Mouse (Mus musculus) gastrocnemius, adult 18-20 months (tissue): ENCODE data around the gene Tet3. TPM values are rescaled to one million over a fixed set of nuclear protein-coding genes. Genes with fewer than 3 reads are reported as not detected.
A peak's percentile ranks its signal among the peaks of the same experiment; 100 is the strongest.

ENCODE experiments used
- DNase-seq: peaks from one replicate; pipeline ENCODE4 v3.0.0; 2021; ENCODE audit warnings: low spot score
- microRNA-seq: library from miRNA; unstranded; fragments of <30 nt; microRNA quantifications from one replicate; pipeline ENCODE4 v1.2.0, GENCODE M21; 2021
- total RNA-seq, 2 experiments: library from RNA; stranded (reverse); gene quantifications; 2 replicates each; pipeline ENCODE4 v1.2.3; 2021

Tet3 gene
- total RNA-seq, 2 experiments from 2014 or later: 10.9 to 13.4 TPM

DNA sequence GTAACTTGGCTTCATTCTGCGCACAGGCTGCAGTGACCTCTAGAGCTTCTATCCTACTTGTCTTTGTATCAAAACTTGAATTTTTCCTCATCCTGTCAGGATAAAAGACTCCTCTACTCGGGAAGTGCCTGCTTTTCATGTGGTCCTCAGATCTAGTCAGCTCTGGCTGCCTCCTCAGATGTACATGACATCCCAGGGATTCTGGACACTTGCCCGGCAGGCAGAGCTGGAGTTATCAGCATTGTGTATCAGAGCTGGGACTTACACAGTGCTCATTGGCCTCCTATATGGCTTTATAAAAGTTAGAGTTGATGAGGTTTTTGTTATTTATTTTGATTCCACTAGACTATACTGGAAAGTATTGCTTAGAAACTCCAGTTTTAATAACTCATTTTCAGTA lies 117.5 kb downstream of the Tet3 start:
- DNase-seq: no peak

GRCm38 (mm10) chr6:83327591-83328190 lies 131.2 kb downstream of the Tet3 start:
- no peak for DNase-seq

- DNase-seq: no peak
These were observed 132.1 kb downstream of the Tet3 start for GRCm38 (mm10) chr6:83326761-83327160.

DNA sequence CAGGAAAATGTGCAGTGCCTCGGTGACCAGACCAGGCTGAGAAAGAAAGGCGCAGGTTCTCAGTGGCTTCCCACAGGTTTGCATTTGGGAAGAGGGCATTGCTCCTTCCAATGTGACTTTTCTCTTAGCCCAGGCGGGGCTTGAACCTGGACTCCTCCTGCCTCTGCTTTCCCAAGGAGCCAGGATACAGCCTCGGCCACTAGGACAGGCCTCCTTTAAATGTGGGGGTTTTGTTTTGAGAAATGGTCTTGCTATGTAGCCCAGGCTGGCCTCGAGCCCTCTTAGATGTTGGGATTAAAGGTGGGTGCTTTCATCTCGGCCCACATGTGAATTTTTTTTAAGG lies 132.5 kb downstream of the Tet3 start:
- no peak for DNase-seq

DNA sequence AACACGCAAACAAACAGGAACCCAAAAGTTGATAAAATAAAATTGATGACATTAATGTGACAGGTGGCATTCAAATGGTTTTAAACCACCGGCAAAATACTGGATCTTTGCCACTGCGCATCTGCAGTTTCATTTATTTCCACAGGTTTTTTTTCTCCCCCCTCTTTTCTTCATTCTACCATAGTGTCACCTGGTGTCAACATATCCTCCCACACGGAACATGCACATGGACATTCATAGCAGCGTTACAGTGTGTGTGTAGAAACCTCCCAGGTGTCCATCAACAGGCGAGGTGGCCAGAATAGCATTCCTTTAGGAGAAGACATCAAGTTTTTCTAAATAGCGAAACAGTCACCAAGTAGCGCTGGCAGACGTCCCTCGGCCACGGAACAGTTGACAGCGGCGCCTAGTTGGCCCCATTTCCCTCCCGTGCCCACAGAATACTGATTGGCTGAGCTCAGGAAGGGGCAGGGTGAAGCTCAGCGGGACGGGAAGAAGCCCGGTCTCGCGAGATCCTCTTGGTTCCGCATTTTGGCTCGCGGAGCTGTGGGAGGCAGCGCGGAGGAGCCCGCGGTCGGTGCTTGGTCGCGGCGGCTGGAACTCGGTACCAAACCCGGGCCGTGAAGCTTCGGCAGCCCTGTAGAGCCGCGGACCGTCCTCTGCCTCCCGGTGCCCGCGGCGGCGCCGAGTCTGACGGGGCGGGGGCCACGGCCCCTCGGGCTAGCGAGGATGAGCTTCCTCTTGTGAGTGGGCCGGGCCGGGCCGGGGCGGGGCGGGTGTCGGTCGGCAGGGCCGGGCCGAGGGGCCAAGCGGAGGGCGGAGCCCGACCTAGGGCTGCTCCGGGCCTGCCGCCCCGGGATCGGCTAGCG lies 133.1 kb downstream of the Tet3 start, which contains the start of the genes Mthfd2 and Mob1a:
TSS of gene Mthfd2 (minus strand) at position 384 of the 869 bp plus-strand sequence.
TSS of gene Mob1a (plus strand) at position 492 of the 869 bp plus-strand sequence.
- peak; percentile 96 for DNase-seq

- DNase-seq: no peak
These were observed 135.0 kb downstream of the Tet3 start for GRCm38 (mm10) chr6:83323652-83324419.

GRCm38 (mm10) chr6:83322794-83323193 lies 136.1 kb downstream of the Tet3 start:
- DNase-seq: no peak

- DNase-seq: no peak
These were observed 137.0 kb downstream of the Tet3 start for GRCm38 (mm10) chr6:83321927-83322326.

DNA sequence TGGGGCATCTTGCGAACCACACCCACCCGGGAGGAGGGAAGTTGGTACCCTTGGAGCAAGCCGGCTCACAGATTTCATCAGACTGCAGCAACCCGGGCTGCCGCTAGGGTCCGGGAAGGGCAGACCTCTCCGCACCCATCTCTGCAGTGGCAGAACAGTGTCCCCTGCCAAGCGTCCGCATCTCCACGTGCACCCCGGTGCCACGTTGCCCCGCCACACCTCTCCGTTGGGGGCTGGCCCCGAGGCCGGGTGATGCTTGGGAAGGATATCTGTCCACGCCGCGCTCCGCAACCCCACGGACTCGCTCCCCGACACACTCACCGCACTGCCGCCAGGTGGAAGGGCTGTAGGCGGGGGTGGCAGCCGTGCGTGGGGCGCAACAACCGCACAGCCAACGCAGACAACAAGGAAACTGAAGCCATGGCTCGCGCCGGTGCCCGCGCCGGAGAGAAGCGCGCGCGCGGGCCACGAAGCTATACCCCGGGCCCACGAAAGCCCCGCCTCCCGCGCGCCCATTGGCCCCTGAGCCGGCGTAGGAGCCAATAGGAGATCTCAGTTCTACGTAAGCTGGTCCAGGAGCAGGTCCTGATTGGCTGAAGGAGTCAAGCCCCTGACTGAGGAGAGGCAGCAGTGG lies 141.7 kb downstream of the Tet3 start:
- peak; percentile 91 for DNase-seq

- no peak for DNase-seq
These were observed 142.9 kb downstream of the Tet3 start for GRCm38 (mm10) chr6:83316022-83316421.

- no peak for DNase-seq
These were observed 143.6 kb downstream of the Tet3 start for GRCm38 (mm10) chr6:83315293-83315692.

GRCm38 (mm10) chr6:83312514-83312913 lies 146.4 kb downstream of the Tet3 start:
- no peak for DNase-seq

Small RNAs within 50 kb of the gene (microRNA-seq; reads per million reads assigned to microRNA genes)
- gene Mir6374: not detected

Other genes with a start within 250 kb of the Tet3 start
- gene Slc4a5, start 239.3 kb downstream of the Tet3 start, total RNA-seq: not detected
- 1 to 10 TPM; 3.0 to 3.2 TPM for gene Mthfd2, start 133.2 kb downstream of the Tet3 start, total RNA-seq
- gene Mob1a, start 133.1 kb downstream of the Tet3 start, total RNA-seq: 10 to 100 TPM in 1 of 2 experiments, 1 to 10 TPM in 1; 8.0 to 12.4 TPM
- 100 to 1,000 TPM; 249 to 275 TPM for gene Bola3, start 109.9 kb downstream of the Tet3 start, total RNA-seq
- gene Dguok, start 47.9 kb upstream of the Tet3 start, total RNA-seq: 10 to 100 TPM; 17.4 to 20.6 TPM
- 1 to 10 TPM in 1 of 2 experiments, under 1 TPM in 1; 0.40 to 1.6 TPM for gene Actg2, start 77.2 kb upstream of the Tet3 start, total RNA-seq
- gene Stambp, start 113.6 kb upstream of the Tet3 start, total RNA-seq: 1 to 10 TPM; 6.2 to 6.8 TPM
- gene Clec4f, start 197.1 kb upstream of the Tet3 start, total RNA-seq: not detected
- gene Cd207, start 218.8 kb upstream of the Tet3 start, total RNA-seq: not detected